Mouse (Mus musculus) midbrain, postnatal 0 days (tissue): ENCODE data around the gene Pidd1. TPM values are rescaled to one million over a fixed set of nuclear protein-coding genes. Genes with fewer than 3 reads are reported as not detected.

Experiments used
- ATAC-seq: fragments of 200-750 bp; cut with Nextera tagmentation; 2 replicates; pipeline ENCODE4 v1.8.0; 2017; ENCODE audit warnings: moderate number of reproducible peaks, mild to moderate bottlenecking, moderate TSS enrichment, moderate library complexity; ENCODE audit not compliant: low FRiP score
- DNase-seq: peaks from one replicate; pipeline ENCODE4 v3.0.0-alpha.2; 2015; ENCODE audit warnings: low spot score
- H3K27ac ChIP-seq: fragments of 300-500 bp; sonication (generic); 2 replicates; pipeline ENCODE4 v1.5.1; 2014; ENCODE audit warnings: low read depth, mild to moderate bottlenecking, low read length, mixed read lengths
- H3K27me3 ChIP-seq: fragments of 300-500 bp; sonication (generic); 2 replicates; pipeline ENCODE4 v1.6.1; 2014; ENCODE audit warnings: low read length, control low read depth, mixed read lengths; ENCODE audit not compliant: insufficient read depth
- H3K36me3 ChIP-seq: fragments of 300-500 bp; sonication (generic); 2 replicates; pipeline ENCODE4 v1.6.1; 2014; ENCODE audit warnings: low read length, control low read depth, mixed read lengths; ENCODE audit not compliant: insufficient read depth
- H3K4me1 ChIP-seq: fragments of 300-500 bp; sonication (generic); 2 replicates; pipeline ENCODE4 v1.6.1; 2014; ENCODE audit warnings: mild to moderate bottlenecking, control low read depth, antibody characterized with exemption, low read length, mixed read lengths; ENCODE audit not compliant: insufficient read depth
- H3K4me2 ChIP-seq: fragments of 300-500 bp; sonication (generic); 2 replicates; pipeline ENCODE4 v1.6.1; 2014; ENCODE audit warnings: low read depth, mild to moderate bottlenecking, low read length, mixed read lengths; ENCODE audit not compliant: poor library complexity, severe bottlenecking
- H3K4me3 ChIP-seq: fragments of 300-500 bp; sonication (generic); 2 replicates; pipeline ENCODE4 v1.5.1; 2014; ENCODE audit warnings: low read depth, mild to moderate bottlenecking, low read length, moderate library complexity
- H3K9ac ChIP-seq: fragments of 300-500 bp; sonication (generic); replicated peaks from 2 replicates; pipeline ENCODE4 v1.6.1; 2014; ENCODE audit warnings: mild to moderate bottlenecking, low read length, moderate library complexity, mixed read lengths; ENCODE audit not compliant: poor library complexity, severe bottlenecking
- H3K9me3 ChIP-seq: fragments of 300-500 bp; sonication (generic); 2 replicates; pipeline ENCODE4 v1.6.1; 2016; ENCODE audit warnings: low read length, control low read depth
- CTCF ChIP-seq: IDR thresholded peaks from 2 replicates; pipeline ENCODE4 v1.5.1; 2016; ENCODE audit warnings: antibody characterized with exemption, mild to moderate bottlenecking
- WGBS: fragments of 180-500 bp; shearing (Covaris S2); extraction: QIAGEN DNeasy Blood & Tissue Kit; methylation state at CpG from one replicate; pipeline ENCODE4 v1.1.7; 2014; 5-methylcytosine and 5-hydroxymethylcytosine counted together
- polyA plus RNA-seq: library from polyadenylated mRNA; unstranded; fragments of >200 nt; fragmentation: Nextera tagmentation; extraction: Ambion mirVana; gene quantifications from 2 replicates; pipeline ENCODE4 v1.2.1, GENCODE M21; 2015
- total RNA-seq: library from RNA; depleted of rRNA; stranded (reverse); fragments of >200 nt; gene quantifications from 2 replicates; pipeline ENCODE4 v1.2.3, GENCODE M21; 2014

The Pidd1 gene
- total and polyA plus RNA-seq, 2 experiments from 2014 or later: 1.3 to 1.6 TPM

DNA sequence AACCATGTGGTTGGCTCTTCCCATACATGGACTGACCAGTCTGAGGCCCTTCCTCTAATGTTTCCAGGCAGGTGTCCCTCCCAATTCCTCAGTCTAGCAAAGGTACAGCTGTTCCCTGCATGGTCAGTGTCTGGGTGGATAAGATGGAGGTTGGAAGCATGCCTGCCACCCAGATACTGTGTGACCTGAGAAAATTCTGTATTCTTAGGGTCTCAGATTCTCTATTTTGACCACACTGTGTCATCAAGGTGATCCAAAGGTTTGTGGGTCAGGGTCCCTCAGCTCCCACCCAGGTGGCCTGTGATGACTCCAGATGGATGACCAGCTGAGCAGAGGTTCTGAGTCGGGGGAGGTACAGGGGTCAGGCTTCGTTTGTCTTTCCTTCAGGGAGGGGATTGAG, 41.4 kb upstream of the Pidd1 start:
- H3K4me3 ChIP-seq: no peak overlapping the region
- H3K4me2 ChIP-seq: no peak overlapping the region
- H3K9ac ChIP-seq: no peak overlapping the region
- H3K36me3 ChIP-seq: no peaks in the 10 kb centered on the region
- ATAC-seq: no peak
- H3K9me3 ChIP-seq: no peaks in the 10 kb centered on the region
- no peak overlapping the region for H3K27ac ChIP-seq
- TF ChIP-seq CTCF: no peak
- 82% methylated on average over 2 of the region's 2 CpGs for WGBS
- DNase-seq: no peak
- peaks cover 15% of the 10 kb centered on the region; the same call in 1 of the 2 replicates for H3K4me1 ChIP-seq
- H3K27me3 ChIP-seq: no peaks in the 10 kb centered on the region

DNA sequence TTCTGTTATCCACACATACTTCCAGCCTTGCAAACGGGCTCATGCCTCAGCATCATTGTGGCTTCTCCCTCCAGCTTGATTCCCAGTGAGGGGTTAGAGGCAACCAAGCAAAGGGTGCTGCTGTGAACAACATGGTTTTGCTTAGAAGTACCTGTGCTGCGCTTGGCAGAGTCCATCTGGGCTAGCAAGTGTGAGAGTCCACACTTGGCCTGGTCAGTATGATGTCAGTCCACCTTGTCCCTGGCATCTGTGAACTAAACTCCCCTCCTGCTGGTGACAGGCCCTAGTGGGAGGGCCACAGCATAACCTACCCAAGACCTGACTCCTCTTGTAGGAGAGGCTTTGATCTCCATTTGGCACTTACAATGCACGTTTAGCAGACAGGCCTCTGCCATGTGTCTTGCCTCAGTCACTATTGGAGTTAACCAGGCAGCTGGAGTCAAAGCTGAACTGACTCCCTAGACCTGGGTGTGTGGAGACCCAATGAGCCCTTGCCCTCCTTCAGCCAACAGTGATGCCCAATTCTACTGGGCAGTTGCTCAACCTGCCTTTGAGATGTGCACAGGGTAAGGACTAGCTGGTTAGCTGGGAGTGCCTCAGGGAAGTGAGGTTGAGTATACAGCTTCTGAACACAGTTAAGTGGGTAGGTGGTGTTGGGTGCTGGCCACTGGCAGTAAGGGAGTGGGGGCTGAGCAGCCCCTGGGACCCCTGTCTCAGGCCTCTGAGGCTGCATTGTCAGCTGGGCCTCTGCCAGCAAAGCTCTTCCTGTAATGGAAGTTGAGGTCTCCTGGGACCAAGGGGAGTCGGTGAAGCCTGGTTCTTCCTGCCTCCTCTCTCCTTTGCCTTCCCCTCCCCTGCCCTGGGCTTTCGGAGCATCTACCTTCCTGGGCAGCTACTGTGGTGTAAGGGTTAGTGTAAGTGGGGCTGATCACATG, 40.6 kb upstream of the Pidd1 start:
- no peak overlapping the region for H3K27ac ChIP-seq
- H3K4me2 ChIP-seq: no peak overlapping the region
- no peak overlapping the region for H3K4me3 ChIP-seq
- H3K27me3 ChIP-seq: no peaks in the 10 kb centered on the region
- H3K4me1 ChIP-seq: peaks cover 15% of the 10 kb centered on the region; the same call in 1 of the 2 replicates
- H3K9ac ChIP-seq: no peak overlapping the region
- no peak for TF ChIP-seq CTCF
- H3K9me3 ChIP-seq: no peaks in the 10 kb centered on the region
- ATAC-seq (no peak), DNase-seq (no peak)
- no peaks in the 10 kb centered on the region for H3K36me3 ChIP-seq
- 73% methylated on average over 5 of the region's 5 CpGs for WGBS

- Histone ChIP-seq H3K4me3 (peak overlapping the region; percentile 69), H3K9ac (0 out of 2 replicates have a peak overlapping the region, but pooled peaks have one; percentile 4)
Measured at GRCm38 (mm10) chr7:141483114-141483653, 39.4 kb upstream of the Pidd1 start.

GRCm38 (mm10) chr7:141482531-141483024, 38.8 kb upstream of the Pidd1 start:
- DNase-seq: no peak
- H3K4me1 ChIP-seq: peaks cover 15% of the 10 kb centered on the region; the same call in 1 of the 2 replicates
- H3K9me3 ChIP-seq: no peaks in the 10 kb centered on the region
- ATAC-seq: peak; percentile 6; the same call in 1 of the 2 replicates
- H3K9ac ChIP-seq: peak overlapping the region; percentile 79
- H3K4me2 ChIP-seq: peak overlapping the region; percentile 83
- peak overlapping the region; percentile 81 for H3K27ac ChIP-seq
- H3K4me3 ChIP-seq: peak overlapping the region; percentile 69
- no peaks in the 10 kb centered on the region for H3K36me3 ChIP-seq
- 2% methylated on average over 11 of the region's 11 CpGs for WGBS
- no peak for TF ChIP-seq CTCF
- H3K27me3 ChIP-seq: no peaks in the 10 kb centered on the region

More at GRCm38 (mm10) chr7:141483114-141483653, 39.4 kb upstream of the Pidd1 start:
- TF ChIP-seq CTCF: no peak
- Histone ChIP-seq H3K36me3 (no peaks in the 10 kb centered on the region), H3K4me2 (peak overlapping the region; percentile 83), H3K27me3 (no peaks in the 10 kb centered on the region), H3K4me1 (peaks cover 15% of the 10 kb centered on the region; the same call in 1 of the 2 replicates), H3K27ac (no peak overlapping the region), H3K9me3 (no peaks in the 10 kb centered on the region)
- DNase-seq (no peak), ATAC-seq (no peak)
- WGBS: 81% methylated on average over 6 of the region's 6 CpGs

- peak overlapping the region; percentile 69 for H3K4me3 ChIP-seq
- no peaks in the 10 kb centered on the region for H3K36me3 ChIP-seq
- H3K9me3 ChIP-seq: no peaks in the 10 kb centered on the region
- H3K27ac ChIP-seq: peak overlapping the region; percentile 81
- 1% methylated on average over 78 of the region's 81 CpGs for WGBS
- ATAC-seq (peak; percentile 56), DNase-seq (peak; percentile 74)
- H3K4me1 ChIP-seq: peaks cover 15% of the 10 kb centered on the region; the same call in 1 of the 2 replicates
- H3K9ac ChIP-seq: peak overlapping the region; percentile 79
- H3K4me2 ChIP-seq: peak overlapping the region; percentile 83
- TF ChIP-seq CTCF: peak; percentile 65
- H3K27me3 ChIP-seq: peaks cover 4% of the 10 kb centered on the region; the same call in 1 of the 2 replicates
Measured at GRCm38 (mm10) chr7:141481498-141482401, 37.9 kb upstream of the Pidd1 start.
